Mouse (Mus musculus) stomach, postnatal 0 days (tissue): ENCODE measurements around the gene Map3k20.

ENCODE experiments used
- CTCF ChIP-seq: IDR thresholded peaks from 2 replicates; pipeline ENCODE4 v1.5.1; 2016; ENCODE audit warnings: antibody characterized with exemption, low read depth, mild to moderate bottlenecking, moderate library complexity
- EP300 ChIP-seq: optimal IDR thresholded peaks from 2 replicates; pipeline ENCODE3; 2016; ENCODE audit warnings: antibody characterized with exemption

DNA sequence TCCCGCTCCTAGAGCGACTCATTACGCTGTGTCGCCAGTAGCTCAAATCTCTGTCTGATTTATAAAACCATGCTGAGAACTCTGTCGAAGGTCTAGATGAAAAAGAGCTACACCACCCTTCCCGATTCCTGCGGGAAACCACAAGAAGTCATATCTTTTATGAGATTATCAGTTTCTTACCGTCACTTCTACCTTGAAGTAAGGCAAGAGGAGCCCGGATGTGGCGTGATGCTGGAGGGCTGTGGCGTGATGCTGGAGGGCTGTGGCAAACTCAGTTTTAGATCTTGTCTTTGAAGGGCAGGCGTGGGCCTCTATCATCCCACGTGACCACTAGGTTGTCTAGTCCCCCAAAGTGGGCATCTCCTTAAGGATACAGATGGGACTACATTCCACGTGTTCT lies 3.5 kb upstream of the Map3k20 start:
- TF ChIP-seq CTCF (no peak), EP300 (no peak)
